Mouse (Mus musculus): ENCODE measurements around the gene Zfp146.

- TF ChIP-seq POLR2A (IDR thresholded peaks at IDR 0.05; ENCODE audit: borderline replicate concordance, low read depth, low read length) (no peak), CTCF (IDR thresholded peaks at IDR 0.05; ENCODE audit: low read depth, low read length) (no peak)
Measured at GRCm38 (mm10) chr7:30129900-30130299, 39.6 kb downstream of the Zfp146 start.

All from bone marrow macrophage, adult 2 months (primary cell).